Mouse (Mus musculus): Measurements from ENCODE around the gene Rasgrf2. TPM values are rescaled to one million over a fixed set of nuclear protein-coding genes. Genes with fewer than 3 reads are reported as not detected.

Rasgrf2 gene
- total and polyA plus RNA-seq, 3 experiments, result 0.22 TPM; not detected in 2

- no peaks in the 10 kb centered on the region for H3K4me1 ChIP-seq (ENCODE audit: insufficient read depth, low read depth, low read length)
- H3K4me3 ChIP-seq (ENCODE audit: low read depth, low read length), result no peak overlapping the region
- TF ChIP-seq GATA2 (IDR thresholded peaks at IDR 0.05; ENCODE audit: borderline replicate concordance, low read depth, low read length) (no peak), GATA1 (IDR thresholded peaks at IDR 0.05; ENCODE audit: borderline replicate concordance, low read length) (no peak), CTCF (IDR thresholded peaks at IDR 0.05; ENCODE audit: low read depth, low read length) (no peak), POLR2AphosphoS5 (IDR thresholded peaks at IDR 0.05; ENCODE audit: insufficient replicate concordance, low read depth, low read length) (no peak), TAL1 (conservative IDR thresholded peaks at IDR 0.05; ENCODE audit: low read depth, low read length) (no peak)
- no peak for ATAC-seq (ENCODE audit: extremely low read depth, insufficient number of reproducible peaks, low FRiP score, poor library complexity, severe bottlenecking)
- peaks cover 9% of the 10 kb centered on the region; the same call in 1 of the 2 replicates for H3K27me3 ChIP-seq (ENCODE audit: insufficient read depth, low read length)
- H3K36me3 ChIP-seq (replicated peaks), result no peaks in the 10 kb centered on the region
- DNase-seq (ENCODE audit: low spot score), result no peak
- no peaks in the 10 kb centered on the region for H3K9me3 ChIP-seq (replicated peaks)
Measured at GRCm38 (mm10) chr13:91915192-91915581, 216.3 kb downstream of the Rasgrf2 start.

DNA sequence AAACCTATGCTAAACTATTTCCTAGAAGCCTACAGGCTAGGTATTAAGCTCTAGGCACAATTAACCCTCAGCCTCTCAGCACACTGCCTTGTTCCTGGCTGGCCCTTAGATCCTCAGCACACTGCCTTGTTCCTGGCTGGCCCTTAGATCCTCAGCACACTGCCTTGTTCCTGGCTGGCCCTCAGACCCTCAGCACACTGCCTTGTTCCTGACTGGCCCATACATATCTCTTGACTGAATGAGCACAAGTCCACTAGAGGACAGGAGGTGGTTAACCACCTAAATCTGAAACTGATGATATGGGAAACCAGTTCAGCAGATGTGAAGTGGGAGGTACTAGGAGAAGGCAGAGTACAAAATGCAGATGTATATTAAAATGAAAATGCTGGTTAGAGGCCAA lies 219.8 kb downstream of the Rasgrf2 start:
- Histone ChIP-seq H3K27me3 (ENCODE audit: insufficient read depth, low read length) (peaks cover 22% of the 10 kb centered on the region), H3K4me1 (ENCODE audit: insufficient read depth, low read depth, low read length) (no peaks in the 10 kb centered on the region), H3K36me3 (replicated peaks) (no peaks in the 10 kb centered on the region), H3K9me3 (replicated peaks) (no peaks in the 10 kb centered on the region), H3K4me3 (ENCODE audit: low read depth, low read length) (no peak overlapping the region)
- DNase-seq (ENCODE audit: low spot score), result no peak
- TF ChIP-seq GATA1 (IDR thresholded peaks at IDR 0.05; ENCODE audit: borderline replicate concordance, low read length) (no peak), GATA2 (IDR thresholded peaks at IDR 0.05; ENCODE audit: borderline replicate concordance, low read depth, low read length) (no peak), TAL1 (conservative IDR thresholded peaks at IDR 0.05; ENCODE audit: low read depth, low read length) (no peak), POLR2AphosphoS5 (IDR thresholded peaks at IDR 0.05; ENCODE audit: insufficient replicate concordance, low read depth, low read length) (no peak), CTCF (IDR thresholded peaks at IDR 0.05; ENCODE audit: low read depth, low read length) (no peak)
- ATAC-seq (ENCODE audit: extremely low read depth, insufficient number of reproducible peaks, low FRiP score, poor library complexity, severe bottlenecking), result no peak

GRCm38 (mm10) chr13:91911211-91911610 lies 220.2 kb downstream of the Rasgrf2 start:
- peaks cover 25% of the 10 kb centered on the region for H3K27me3 ChIP-seq (ENCODE audit: insufficient read depth, low read length)
- ATAC-seq (ENCODE audit: extremely low read depth, insufficient number of reproducible peaks, low FRiP score, poor library complexity, severe bottlenecking) (no peak), DNase-seq (ENCODE audit: low spot score) (no peak)
- no peaks in the 10 kb centered on the region for H3K9me3 ChIP-seq (replicated peaks)
- H3K4me1 ChIP-seq (ENCODE audit: insufficient read depth, low read depth, low read length), result no peaks in the 10 kb centered on the region
- H3K4me3 ChIP-seq (ENCODE audit: low read depth, low read length), result no peak overlapping the region
- TF ChIP-seq POLR2AphosphoS5 (IDR thresholded peaks at IDR 0.05; ENCODE audit: insufficient replicate concordance, low read depth, low read length) (no peak), GATA2 (IDR thresholded peaks at IDR 0.05; ENCODE audit: borderline replicate concordance, low read depth, low read length) (no peak), GATA1 (IDR thresholded peaks at IDR 0.05; ENCODE audit: borderline replicate concordance, low read length) (no peak), TAL1 (conservative IDR thresholded peaks at IDR 0.05; ENCODE audit: low read depth, low read length) (no peak), CTCF (IDR thresholded peaks at IDR 0.05; ENCODE audit: low read depth, low read length) (no peak)
- H3K36me3 ChIP-seq (replicated peaks), result no peaks in the 10 kb centered on the region

DNA sequence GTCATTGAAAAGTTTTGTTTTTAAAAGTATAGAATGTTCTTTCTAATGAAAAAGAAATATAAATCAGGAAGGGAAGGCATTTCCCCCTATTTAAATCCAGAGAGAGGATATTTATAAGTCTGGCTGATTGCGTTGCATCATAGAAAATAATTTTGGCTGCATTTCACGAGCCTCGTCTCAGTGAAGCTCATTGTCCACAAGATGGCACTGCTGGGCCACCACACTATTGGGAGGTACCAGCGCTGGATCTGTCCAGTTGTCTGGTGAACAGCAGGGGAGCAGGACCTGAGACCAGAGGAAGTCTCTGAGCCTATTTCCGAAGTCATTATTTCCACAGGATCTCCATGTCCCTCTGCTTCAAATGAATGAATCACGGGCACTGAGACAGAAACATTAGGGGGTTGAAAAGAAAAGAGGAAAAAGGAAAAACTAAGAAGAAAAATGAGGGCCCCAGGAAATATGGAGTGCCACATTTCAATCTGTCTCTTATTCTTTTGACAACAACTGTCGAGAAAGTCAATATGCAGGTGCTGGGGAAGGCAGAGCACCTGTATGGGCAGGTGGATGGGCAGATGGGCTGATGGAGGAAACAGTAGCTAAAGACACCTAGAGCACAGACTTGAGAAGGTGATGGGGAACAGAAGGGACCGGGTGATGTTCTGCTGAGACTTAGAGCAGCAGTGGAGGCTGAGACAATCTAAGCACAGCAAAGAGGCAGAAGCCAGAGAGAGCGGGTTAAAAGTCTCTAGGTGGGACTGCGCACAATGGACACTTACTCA lies 223.1 kb downstream of the Rasgrf2 start:
- TF ChIP-seq CTCF (IDR thresholded peaks at IDR 0.05; ENCODE audit: low read depth, low read length) (no peak), TAL1 (conservative IDR thresholded peaks at IDR 0.05; ENCODE audit: low read depth, low read length) (no peak), GATA1 (IDR thresholded peaks at IDR 0.05; ENCODE audit: borderline replicate concordance, low read length) (no peak), POLR2AphosphoS5 (IDR thresholded peaks at IDR 0.05; ENCODE audit: insufficient replicate concordance, low read depth, low read length) (no peak), GATA2 (IDR thresholded peaks at IDR 0.05; ENCODE audit: borderline replicate concordance, low read depth, low read length) (no peak)
- Histone ChIP-seq H3K36me3 (replicated peaks) (no peaks in the 10 kb centered on the region), H3K9me3 (replicated peaks) (no peaks in the 10 kb centered on the region), H3K4me1 (ENCODE audit: insufficient read depth, low read depth, low read length) (no peaks in the 10 kb centered on the region), H3K27me3 (ENCODE audit: insufficient read depth, low read length) (peaks cover 23% of the 10 kb centered on the region; the same call in 1 of the 2 replicates), H3K4me3 (ENCODE audit: low read depth, low read length) (no peak overlapping the region)
- DNase-seq (ENCODE audit: low spot score), result peak; percentile 11
- peak; percentile 49; the same call in 1 of the 2 replicates for ATAC-seq (ENCODE audit: extremely low read depth, insufficient number of reproducible peaks, low FRiP score, poor library complexity, severe bottlenecking)

DNA sequence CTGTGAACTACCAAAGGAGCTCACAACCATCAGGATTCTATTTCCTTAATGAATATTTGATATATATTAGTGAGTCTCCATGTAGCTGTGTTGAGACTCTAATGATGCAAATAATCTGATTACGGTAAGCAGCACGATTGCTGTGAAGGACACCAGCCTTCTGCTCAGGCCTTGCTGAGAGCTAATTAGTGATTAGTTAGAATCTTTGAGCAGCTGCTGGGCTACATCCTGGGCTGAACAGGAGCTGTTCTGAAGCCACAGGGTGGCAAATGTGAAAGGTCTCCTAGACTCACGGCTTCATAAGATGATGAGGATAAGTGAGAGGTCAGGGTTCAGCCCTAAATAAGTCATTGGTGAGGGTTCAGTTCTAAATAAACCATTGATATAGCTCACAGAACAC lies 225.1 kb downstream of the Rasgrf2 start:
- DNase-seq (ENCODE audit: low spot score) (no peak), ATAC-seq (ENCODE audit: extremely low read depth, insufficient number of reproducible peaks, low FRiP score, poor library complexity, severe bottlenecking) (no peak)
- Histone ChIP-seq H3K4me1 (ENCODE audit: insufficient read depth, low read depth, low read length) (no peaks in the 10 kb centered on the region), H3K36me3 (replicated peaks) (no peaks in the 10 kb centered on the region), H3K9me3 (replicated peaks) (no peaks in the 10 kb centered on the region), H3K4me3 (ENCODE audit: low read depth, low read length) (no peak overlapping the region), H3K27me3 (ENCODE audit: insufficient read depth, low read length) (peaks cover 17% of the 10 kb centered on the region; the same call in 1 of the 2 replicates)
- TF ChIP-seq POLR2AphosphoS5 (IDR thresholded peaks at IDR 0.05; ENCODE audit: insufficient replicate concordance, low read depth, low read length), result no peak
- TF ChIP-seq GATA2 (IDR thresholded peaks at IDR 0.05; ENCODE audit: borderline replicate concordance, low read depth, low read length), result no peak
- TF ChIP-seq CTCF (IDR thresholded peaks at IDR 0.05; ENCODE audit: low read depth, low read length), result no peak
- no peak for TF ChIP-seq TAL1 (conservative IDR thresholded peaks at IDR 0.05; ENCODE audit: low read depth, low read length)
- TF ChIP-seq GATA1 (IDR thresholded peaks at IDR 0.05; ENCODE audit: borderline replicate concordance, low read length), result no peak

GRCm38 (mm10) chr13:91896476-91896875 lies 235.0 kb downstream of the Rasgrf2 start:
- TF ChIP-seq TAL1 (conservative IDR thresholded peaks at IDR 0.05; ENCODE audit: low read depth, low read length) (no peak), CTCF (IDR thresholded peaks at IDR 0.05; ENCODE audit: low read depth, low read length) (no peak), GATA1 (IDR thresholded peaks at IDR 0.05; ENCODE audit: borderline replicate concordance, low read length) (no peak), POLR2AphosphoS5 (IDR thresholded peaks at IDR 0.05; ENCODE audit: insufficient replicate concordance, low read depth, low read length) (no peak), GATA2 (IDR thresholded peaks at IDR 0.05; ENCODE audit: borderline replicate concordance, low read depth, low read length) (no peak)
- Histone ChIP-seq H3K36me3 (replicated peaks) (no peaks in the 10 kb centered on the region), H3K9me3 (replicated peaks) (no peaks in the 10 kb centered on the region), H3K4me3 (ENCODE audit: low read depth, low read length) (no peak overlapping the region), H3K4me1 (ENCODE audit: insufficient read depth, low read depth, low read length) (no peaks in the 10 kb centered on the region), H3K27me3 (ENCODE audit: insufficient read depth, low read length) (peaks cover 3% of the 10 kb centered on the region)
- ATAC-seq (ENCODE audit: extremely low read depth, insufficient number of reproducible peaks, low FRiP score, poor library complexity, severe bottlenecking) (no peak), DNase-seq (ENCODE audit: low spot score) (no peak)

All from G1E (cell line).